Mouse (Mus musculus) adrenal gland, adult (tissue): ENCODE data around the gene Ctnna2.

Experiments used
- DNase-seq, 2 experiments: peaks; one replicate each; pipeline ENCODE4 v3.0.0; 2022 to 2023; ENCODE audit warnings: low spot score in 1 of 2; ENCODE audit not compliant: inconsistent age in 2 of 2

The Ctnna2 gene

GRCm38 (mm10) chr6:77191635-77192034, 787.9 kb downstream of the Ctnna2 start:
- no peak for DNase-seq

- no peak for DNase-seq
Observed at GRCm38 (mm10) chr6:77188628-77189027, 790.9 kb downstream of the Ctnna2 start.

- no peak for DNase-seq
Observed at GRCm38 (mm10) chr6:77185751-77186150, 793.7 kb downstream of the Ctnna2 start.

GRCm38 (mm10) chr6:77184896-77185295, 794.6 kb downstream of the Ctnna2 start:
- DNase-seq: no peak

- no peak for DNase-seq
Observed at GRCm38 (mm10) chr6:77175764-77176163, 803.7 kb downstream of the Ctnna2 start.

- no peak for DNase-seq
Observed at GRCm38 (mm10) chr6:77157028-77157427, 822.5 kb downstream of the Ctnna2 start.

GRCm38 (mm10) chr6:77139306-77139920, 840.1 kb downstream of the Ctnna2 start:
- no peak for DNase-seq

GRCm38 (mm10) chr6:77120926-77121325, 858.6 kb downstream of the Ctnna2 start:
- DNase-seq: no peak

- peak in 1 of 2 experiments; percentile 20 for DNase-seq
Observed at GRCm38 (mm10) chr6:77120510-77120909, 859.0 kb downstream of the Ctnna2 start.

GRCm38 (mm10) chr6:77109095-77109945, 870.2 kb downstream of the Ctnna2 start:
- DNase-seq: peak in 1 of 2 experiments; percentile 24

- no peak for DNase-seq
Observed at GRCm38 (mm10) chr6:77101047-77101446, 878.5 kb downstream of the Ctnna2 start.

- no peak for DNase-seq
Observed at GRCm38 (mm10) chr6:77098540-77098939, 881.0 kb downstream of the Ctnna2 start.

- peak; percentile 30 to 75 for DNase-seq
Observed at GRCm38 (mm10) chr6:77075396-77076376, 903.8 kb downstream of the Ctnna2 start.

GRCm38 (mm10) chr6:77069595-77069994, 909.9 kb downstream of the Ctnna2 start:
- DNase-seq: no peak

GRCm38 (mm10) chr6:77050690-77051089, 928.8 kb downstream of the Ctnna2 start:
- peak in 1 of 2 experiments; percentile 26 for DNase-seq

- DNase-seq: no peak
Observed at GRCm38 (mm10) chr6:77050193-77050592, 929.3 kb downstream of the Ctnna2 start.

- DNase-seq: no peak
Observed at GRCm38 (mm10) chr6:77047568-77047967, 931.9 kb downstream of the Ctnna2 start.

GRCm38 (mm10) chr6:77025066-77025465, 954.4 kb downstream of the Ctnna2 start:
- no peak for DNase-seq

- no peak for DNase-seq
Observed at GRCm38 (mm10) chr6:77013194-77013593, 966.3 kb downstream of the Ctnna2 start.

- DNase-seq: no peak
Observed at GRCm38 (mm10) chr6:77011001-77011400, 968.5 kb downstream of the Ctnna2 start.

- no peak for DNase-seq
Observed at GRCm38 (mm10) chr6:76992128-76992527, 987.4 kb downstream of the Ctnna2 start.
